Mouse (Mus musculus) testis, adult 2 months (tissue): Measurements from ENCODE around the gene Obox6.

Experiments
- CTCF ChIP-seq: fragments of 200-500 bp; IDR thresholded peaks from 2 replicates; pipeline ENCODE4 v1.5.1; 2012; ENCODE audit warnings: low read depth, mild to moderate bottlenecking, inconsistent platforms, low read length, moderate library complexity; ENCODE audit not compliant: control insufficient read depth, insufficient read depth, insufficient replicate concordance
- POLR2A ChIP-seq: fragments of 200-500 bp; IDR thresholded peaks from 2 replicates; pipeline ENCODE4 v1.6.1; 2012; ENCODE audit warnings: low read depth, mild to moderate bottlenecking, inconsistent platforms, low read length, moderate library complexity; ENCODE audit not compliant: control insufficient read depth

- no peak for TF ChIP-seq CTCF
- no peak for TF ChIP-seq POLR2A
Observed at GRCm38 (mm10) chr7:15864104-15864503, 24.6 kb upstream of the Obox6 start.
